Mouse (Mus musculus) MEL (cell line): Measurements from ENCODE around the gene Cerk.
"Not testable (repeated sequence)": the region's sequence is repeated elsewhere in the genome, so short reads cannot be mapped to it uniquely, and the experiment has no call there.

Experiments used
- CHD2 ChIP-seq: IDR thresholded peaks from 2 replicates; pipeline ENCODE4 v1.6.1; 2011; ENCODE audit warnings: low read length, improper control_type of control experiment
- CTCF ChIP-seq, 3 experiments: IDR thresholded peaks in 2 of 3; conservative IDR thresholded peaks in 1 of 3; 2 replicates each; pipeline ENCODE4 v1.5.1; 2011 to 2012; ENCODE audit warnings: low read length in 3 of 3, low read depth in 2 of 3, mild to moderate bottlenecking in 2 of 3, improper control_type of control experiment in 1 of 3, inconsistent platforms in 1 of 3, mixed read lengths in 1 of 3, moderate library complexity in 1 of 3; ENCODE audit not compliant: control insufficient read depth in 1 of 3, insufficient read depth in 1 of 3, poor library complexity in 1 of 3, severe bottlenecking in 1 of 3
- GATA1 ChIP-seq: IDR thresholded peaks from 2 replicates; pipeline ENCODE4 v1.6.1; 2011; ENCODE audit warnings: low read depth, low read length, improper control_type of control experiment
- HCFC1 ChIP-seq: IDR thresholded peaks from 2 replicates; pipeline ENCODE4 v1.6.1; 2012; ENCODE audit warnings: low read depth, mild to moderate bottlenecking, inconsistent platforms, low read length, improper control_type of control experiment, moderate library complexity
- KAT2A ChIP-seq: conservative IDR thresholded peaks from 2 replicates; pipeline ENCODE4 v1.6.1; 2012; ENCODE audit warnings: low read depth, low read length, improper control_type of control experiment, inconsistent platforms
- MAX ChIP-seq: IDR thresholded peaks from 2 replicates; pipeline ENCODE4 v1.6.1; 2011; ENCODE audit warnings: low read length, improper control_type of control experiment
- POLR2A ChIP-seq, 2 experiments: IDR thresholded peaks; 2 replicates each; pipeline ENCODE4 v1.6.1; 2011 to 2012; ENCODE audit warnings: low read length in 2 of 2, mild to moderate bottlenecking in 2 of 2, control low read depth in 1 of 2, improper control_type of control experiment in 1 of 2, low read depth in 1 of 2, moderate library complexity in 1 of 2; ENCODE audit not compliant: control insufficient read depth in 1 of 2, insufficient read depth in 1 of 2, poor library complexity in 1 of 2
- POLR2AphosphoS2 ChIP-seq: IDR thresholded peaks from 2 replicates; pipeline ENCODE4 v1.6.1; 2011; ENCODE audit warnings: low read length, improper control_type of control experiment
- RAD21 ChIP-seq: IDR thresholded peaks from 2 replicates; pipeline ENCODE4 v1.6.1; 2011; ENCODE audit warnings: mild to moderate bottlenecking, low read depth, low read length, improper control_type of control experiment
- SIN3A ChIP-seq: IDR thresholded peaks from 2 replicates; pipeline ENCODE4 v1.6.1; 2012; ENCODE audit warnings: low read length, improper control_type of control experiment, inconsistent platforms
- SMC3 ChIP-seq: IDR thresholded peaks from 2 replicates; pipeline ENCODE4 v1.6.1; 2011; ENCODE audit warnings: low read depth, low read length, improper control_type of control experiment
- TBP ChIP-seq: IDR thresholded peaks from 2 replicates; pipeline ENCODE4 v1.8.0; 2011; ENCODE audit warnings: low read depth, low read length, improper control_type of control experiment
- UBTF ChIP-seq: IDR thresholded peaks from 2 replicates; pipeline ENCODE4 v1.6.1; 2012; ENCODE audit warnings: low read depth, mild to moderate bottlenecking, inconsistent platforms, low read length, improper control_type of control experiment, moderate library complexity, borderline replicate concordance; ENCODE audit not compliant: insufficient read depth
- USF1 ChIP-seq: IDR thresholded peaks from 2 replicates; pipeline ENCODE4 v1.6.1; 2014; ENCODE audit warnings: low read depth, mild to moderate bottlenecking, inconsistent platforms, low read length, improper control_type of control experiment, moderate library complexity

DNA sequence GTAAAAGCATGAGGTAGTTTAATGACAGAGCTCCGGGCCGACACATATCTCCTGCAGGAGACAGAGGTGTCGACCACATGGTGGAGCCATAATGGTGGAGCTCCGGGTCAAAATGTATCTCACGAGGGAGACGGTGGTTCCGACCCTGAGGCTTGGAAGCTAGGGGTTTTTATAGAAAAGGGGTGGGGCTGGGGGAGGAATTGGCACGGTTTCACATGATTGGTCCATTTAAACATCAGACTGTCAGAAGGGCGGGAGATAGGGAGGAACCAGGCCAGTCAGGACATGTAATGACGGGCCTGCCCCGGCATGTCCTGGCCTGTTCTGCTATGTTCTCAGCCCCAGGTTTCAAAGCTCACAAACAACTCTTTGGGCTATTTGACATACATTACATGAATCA lies 36.0 kb upstream of the Cerk start:
- TF ChIP-seq POLR2AphosphoS2; CHD2; POLR2A (IDR thresholded peaks at IDR 0.05; ENCODE audit: control insufficient read depth in 1 of 2, insufficient read depth in 1 of 2, low read depth in 1 of 2, low read length in 2 of 2, poor library complexity in 1 of 2); GATA1; MAX; SMC3; SIN3A; CTCF (IDR thresholded peaks at IDR 0.05 in 2 of 3, conservative IDR thresholded peaks at IDR 0.05 in 1 of 3; ENCODE audit: control insufficient read depth in 1 of 3, insufficient read depth in 1 of 3, low read depth in 2 of 3, low read length in 3 of 3, poor library complexity in 1 of 3, severe bottlenecking in 1 of 3); TBP; RAD21; HCFC1; UBTF; USF1; KAT2A: not testable (repeated sequence)
